Mouse (Mus musculus) kidney, embryonic 15.5 days (tissue): ENCODE data around the gene Itga8. TPM values are rescaled to one million over a fixed set of nuclear protein-coding genes. Genes with fewer than 3 reads are reported as not detected.

Experiments used
- ATAC-seq: fragments of 200-750 bp; cut with Nextera tagmentation; replicated peaks from 2 replicates; pipeline ENCODE4 v1.8.0; 2017; ENCODE audit warnings: moderate TSS enrichment; ENCODE audit not compliant: low FRiP score
- H3K27ac ChIP-seq: fragments of 300-500 bp; sonication (generic); 2 replicates; pipeline ENCODE4 v1.5.1; 2015; ENCODE audit warnings: mild to moderate bottlenecking, inconsistent platforms
- H3K27me3 ChIP-seq: fragments of 300-500 bp; sonication (generic); 2 replicates; pipeline ENCODE4 v1.6.1; 2015; ENCODE audit warnings: inconsistent platforms
- H3K36me3 ChIP-seq: fragments of 300-500 bp; sonication (generic); 2 replicates; pipeline ENCODE4 v1.6.1; 2015; ENCODE audit warnings: inconsistent platforms
- H3K4me1 ChIP-seq: fragments of 300-500 bp; sonication (generic); 2 replicates; pipeline ENCODE4 v1.6.1; 2015; ENCODE audit warnings: inconsistent platforms
- H3K4me2 ChIP-seq: fragments of 300-500 bp; sonication (generic); 2 replicates; pipeline ENCODE4 v1.6.1; 2015; ENCODE audit warnings: moderate library complexity, mild to moderate bottlenecking, inconsistent platforms
- H3K4me3 ChIP-seq: fragments of 300-500 bp; sonication (generic); replicated peaks from 2 replicates; pipeline ENCODE4 v1.5.1; 2015; ENCODE audit warnings: mild to moderate bottlenecking, inconsistent platforms
- H3K9ac ChIP-seq: fragments of 300-500 bp; sonication (generic); 2 replicates; pipeline ENCODE4 v1.6.1; 2015; ENCODE audit warnings: mild to moderate bottlenecking, inconsistent platforms
- H3K9me3 ChIP-seq: fragments of 300-500 bp; sonication (generic); replicated peaks from 2 replicates; pipeline ENCODE4 v1.6.1; 2016; ENCODE audit warnings: inconsistent platforms
- WGBS: fragments of 180-500 bp; shearing (Covaris S2); methylation state at CpG from one replicate; pipeline ENCODE4 v1.1.7; 2015; ENCODE audit warnings: mixed read lengths; 5-methylcytosine and 5-hydroxymethylcytosine counted together
- polyA plus RNA-seq: library from polyadenylated mRNA; unstranded; fragments of >200 nt; fragmentation: Nextera tagmentation; extraction: Ambion mirVana; gene quantifications from 2 replicates; pipeline ENCODE4 v1.2.1, GENCODE M21; 2015

Itga8 gene
- polyA plus RNA-seq, 1 experiment from 2014 or later: 39.8 TPM

DNA sequence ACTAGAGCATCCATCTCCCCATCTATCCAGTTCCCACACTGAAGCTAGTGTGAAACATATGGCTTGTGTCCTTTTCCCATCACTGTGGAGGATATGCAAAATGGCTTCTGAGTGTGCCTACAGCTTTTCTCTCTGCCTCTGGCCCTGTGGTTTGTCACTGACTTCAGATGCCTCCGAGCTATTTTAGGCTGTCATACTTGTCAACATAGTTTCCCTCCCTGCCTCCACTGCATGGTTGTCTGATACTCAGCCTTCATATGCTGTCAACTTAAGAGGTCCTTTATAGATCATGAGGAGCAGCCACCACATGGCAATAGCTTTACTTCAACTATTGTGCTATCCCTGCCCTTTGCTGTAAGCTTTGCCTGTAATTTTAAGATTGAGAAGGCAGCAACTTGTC is 75.4 kb downstream of the Itga8 start:
- no peak for ATAC-seq
- no peaks in the 10 kb centered on the region for H3K27me3 ChIP-seq
- H3K9me3 ChIP-seq: no peaks in the 10 kb centered on the region
- no peak overlapping the region for H3K4me3 ChIP-seq
- H3K27ac ChIP-seq: no peak overlapping the region
- peaks cover 4% of the 10 kb centered on the region; the same call in 1 of the 2 replicates for H3K4me1 ChIP-seq
- H3K9ac ChIP-seq: no peak overlapping the region
- 79% methylated on average over 1 of the region's 1 CpGs for WGBS
- no peak overlapping the region for H3K4me2 ChIP-seq
- H3K36me3 ChIP-seq: peaks cover 16% of the 10 kb centered on the region; the same call in 1 of the 2 replicates

GRCm38 (mm10) chr2:12221671-12222070 is 80.1 kb downstream of the Itga8 start:
- H3K36me3 ChIP-seq: 0 out of 2 replicates have a peak, but pooled peaks cover 3% of the 10 kb centered on the region
- peaks cover 7% of the 10 kb centered on the region for H3K4me1 ChIP-seq
- no peak overlapping the region for H3K4me3 ChIP-seq
- no peak overlapping the region for H3K9ac ChIP-seq
- H3K9me3 ChIP-seq: no peaks in the 10 kb centered on the region
- H3K27ac ChIP-seq: peak overlapping the region; percentile 45; the same call in 1 of the 2 replicates
- WGBS: 61% methylated on average over 2 of the region's 2 CpGs
- peak; percentile 91 for ATAC-seq
- H3K27me3 ChIP-seq: no peaks in the 10 kb centered on the region
- no peak overlapping the region for H3K4me2 ChIP-seq

- 0 out of 2 replicates have a peak, but pooled peaks have one; percentile 43 for ATAC-seq
- H3K27me3 ChIP-seq: no peaks in the 10 kb centered on the region
- 52% methylated on average over 4 of the region's 4 CpGs for WGBS
Observed at GRCm38 (mm10) chr2:12213464-12213790, 88.3 kb downstream of the Itga8 start.

GRCm38 (mm10) chr2:12212662-12213463 is 88.9 kb downstream of the Itga8 start:
- Histone ChIP-seq H3K27ac (peak overlapping the region; percentile 79), H3K4me3 (no peak overlapping the region), H3K27me3 (no peaks in the 10 kb centered on the region), H3K9me3 (no peaks in the 10 kb centered on the region), H3K36me3 (peaks cover 9% of the 10 kb centered on the region; the same call in 1 of the 2 replicates), H3K4me1 (peaks cover 10% of the 10 kb centered on the region; the same call in 1 of the 2 replicates), H3K9ac (no peak overlapping the region), H3K4me2 (no peak overlapping the region)
- peak; percentile 74 for ATAC-seq
- WGBS: 47% methylated on average over 3 of the region's 3 CpGs

More at GRCm38 (mm10) chr2:12213464-12213790, 88.3 kb downstream of the Itga8 start:
- Histone ChIP-seq H3K4me3 (no peak overlapping the region), H3K4me1 (peaks cover 10% of the 10 kb centered on the region; the same call in 1 of the 2 replicates), H3K4me2 (no peak overlapping the region), H3K9ac (no peak overlapping the region), H3K27ac (peak overlapping the region; percentile 71), H3K9me3 (no peaks in the 10 kb centered on the region), H3K36me3 (peaks cover 9% of the 10 kb centered on the region; the same call in 1 of the 2 replicates)

- Histone ChIP-seq H3K4me3 (no peak overlapping the region), H3K36me3 (peaks cover 15% of the 10 kb centered on the region), H3K27ac (no peak overlapping the region), H3K9me3 (no peaks in the 10 kb centered on the region), H3K27me3 (no peaks in the 10 kb centered on the region), H3K4me1 (peaks cover 10% of the 10 kb centered on the region; the same call in 1 of the 2 replicates), H3K4me2 (no peak overlapping the region), H3K9ac (no peak overlapping the region)
- ATAC-seq: no peak
- WGBS: 74% methylated on average over 6 of the region's 6 CpGs
Observed at GRCm38 (mm10) chr2:12208142-12208541, 93.6 kb downstream of the Itga8 start.

GRCm38 (mm10) chr2:12206353-12206752 is 95.4 kb downstream of the Itga8 start:
- H3K4me1 ChIP-seq: peaks cover 3% of the 10 kb centered on the region; the same call in 1 of the 2 replicates
- no peak for ATAC-seq
- H3K27ac ChIP-seq: no peak overlapping the region
- WGBS: 73% methylated on average over 5 of the region's 5 CpGs
- H3K9me3 ChIP-seq: no peaks in the 10 kb centered on the region
- no peaks in the 10 kb centered on the region for H3K27me3 ChIP-seq
- H3K9ac ChIP-seq: no peak overlapping the region
- no peak overlapping the region for H3K4me2 ChIP-seq
- no peak overlapping the region for H3K4me3 ChIP-seq
- H3K36me3 ChIP-seq: peaks cover 21% of the 10 kb centered on the region

DNA sequence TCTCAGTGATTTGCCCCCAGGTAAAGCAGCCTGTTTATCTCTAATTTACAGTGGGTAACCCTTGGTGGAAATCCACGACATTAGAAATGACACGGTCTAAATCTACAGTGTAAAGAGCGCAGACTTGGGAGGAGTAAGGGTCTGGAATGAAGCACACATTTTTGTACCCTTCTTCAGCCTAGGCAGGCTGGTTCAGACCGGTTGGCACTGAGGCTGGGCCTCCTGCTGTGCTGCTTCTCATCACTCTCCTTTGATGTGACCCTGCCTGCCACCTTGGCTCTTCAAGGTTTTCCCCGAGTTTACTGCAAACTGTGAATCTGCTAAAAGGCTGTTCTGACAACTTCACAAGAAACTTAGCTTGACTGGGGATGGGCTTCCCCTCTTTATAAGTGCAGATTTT is 95.8 kb downstream of the Itga8 start:
- no peak overlapping the region for H3K27ac ChIP-seq
- no peaks in the 10 kb centered on the region for H3K27me3 ChIP-seq
- H3K4me3 ChIP-seq: no peak overlapping the region
- ATAC-seq: no peak
- peaks cover 21% of the 10 kb centered on the region for H3K36me3 ChIP-seq
- 52% methylated on average over 5 of the region's 5 CpGs for WGBS
- no peak overlapping the region for H3K9ac ChIP-seq
- no peaks in the 10 kb centered on the region for H3K9me3 ChIP-seq
- peaks cover 3% of the 10 kb centered on the region; the same call in 1 of the 2 replicates for H3K4me1 ChIP-seq
- no peak overlapping the region for H3K4me2 ChIP-seq

GRCm38 (mm10) chr2:12203231-12203630 is 98.5 kb downstream of the Itga8 start:
- no peak for ATAC-seq
- no peaks in the 10 kb centered on the region for H3K4me1 ChIP-seq
- no peak overlapping the region for H3K4me3 ChIP-seq
- 88% methylated on average over 10 of the region's 10 CpGs for whole genome bisulfite sequencing
- no peak overlapping the region for H3K27ac ChIP-seq
- H3K4me2 ChIP-seq: no peak overlapping the region
- no peaks in the 10 kb centered on the region for H3K27me3 ChIP-seq
- no peaks in the 10 kb centered on the region for H3K9me3 ChIP-seq
- H3K36me3 ChIP-seq: peaks cover 23% of the 10 kb centered on the region
- H3K9ac ChIP-seq: no peak overlapping the region

GRCm38 (mm10) chr2:12198699-12199098 is 103.0 kb downstream of the Itga8 start:
- Histone ChIP-seq H3K4me1 (no peaks in the 10 kb centered on the region), H3K36me3 (peaks cover 15% of the 10 kb centered on the region; the same call in 1 of the 2 replicates), H3K9me3 (no peaks in the 10 kb centered on the region), H3K27ac (no peak overlapping the region), H3K4me3 (no peak overlapping the region), H3K9ac (no peak overlapping the region), H3K27me3 (no peaks in the 10 kb centered on the region), H3K4me2 (no peak overlapping the region)
- 44% methylated on average over 7 of the region's 7 CpGs for WGBS
- ATAC-seq: no peak

GRCm38 (mm10) chr2:12198214-12198613 is 103.5 kb downstream of the Itga8 start:
- Histone ChIP-seq H3K4me3 (no peak overlapping the region), H3K4me1 (no peaks in the 10 kb centered on the region), H3K36me3 (peaks cover 15% of the 10 kb centered on the region; the same call in 1 of the 2 replicates), H3K27ac (no peak overlapping the region), H3K9ac (no peak overlapping the region), H3K9me3 (no peaks in the 10 kb centered on the region), H3K27me3 (no peaks in the 10 kb centered on the region), H3K4me2 (no peak overlapping the region)
- no peak for ATAC-seq
- 85% methylated on average over 3 of the region's 3 CpGs for WGBS

- Histone ChIP-seq H3K4me2 (no peak overlapping the region), H3K27ac (no peak overlapping the region), H3K36me3 (peaks cover 12% of the 10 kb centered on the region; the same call in 1 of the 2 replicates), H3K4me1 (no peaks in the 10 kb centered on the region), H3K27me3 (no peaks in the 10 kb centered on the region), H3K4me3 (no peak overlapping the region), H3K9ac (no peak overlapping the region), H3K9me3 (no peaks in the 10 kb centered on the region)
- 79% methylated on average over 4 of the region's 4 CpGs for WGBS
- no peak for ATAC-seq
Observed at GRCm38 (mm10) chr2:12197711-12198110, 104.0 kb downstream of the Itga8 start.

- Histone ChIP-seq H3K27me3 (no peaks in the 10 kb centered on the region), H3K4me2 (no peak overlapping the region), H3K9ac (no peak overlapping the region), H3K36me3 (peaks cover 33% of the 10 kb centered on the region), H3K27ac (no peak overlapping the region), H3K4me1 (no peaks in the 10 kb centered on the region), H3K9me3 (no peaks in the 10 kb centered on the region), H3K4me3 (no peak overlapping the region)
- no peak for ATAC-seq
- WGBS: 73% methylated on average over 6 of the region's 6 CpGs
Observed at GRCm38 (mm10) chr2:12189026-12189425, 112.7 kb downstream of the Itga8 start.
